Mouse (Mus musculus) cerebellum, postnatal 14 days (tissue): ENCODE measurements around the gene Susd2.

Experiments
- DNase-seq, 2 experiments: peaks; one replicate each; pipeline ENCODE4 v3.0.0; 2021; ENCODE audit warnings: mixed read lengths in 2 of 2

The Susd2 gene

GRCm38 (mm10) chr10:75643741-75644343 is at the start of gene Susd2:
Susd2 (minus strand) TSS chr10:75644008.
- DNase-seq = peak; percentile 72 to 89

- DNase-seq = no peak
These were observed 44.8 kb upstream of the Susd2 start for GRCm38 (mm10) chr10:75688598-75688997.

GRCm38 (mm10) chr10:75686724-75687123 is 42.9 kb upstream of the Susd2 start:
- DNase-seq = no peak

GRCm38 (mm10) chr10:75684035-75685004 is 40.5 kb upstream of the Susd2 start:
- peak; percentile 51 to 62 for DNase-seq

- DNase-seq = peak; percentile 87
These were observed 36.8 kb upstream of the Susd2 start for GRCm38 (mm10) chr10:75680574-75681001.

GRCm38 (mm10) chr10:75679204-75679603 is 35.4 kb upstream of the Susd2 start:
- DNase-seq = no peak

- peak; percentile 73 to 77 for DNase-seq
These were observed 34.2 kb upstream of the Susd2 start for GRCm38 (mm10) chr10:75677989-75678388.

- no peak for DNase-seq
These were observed 33.8 kb upstream of the Susd2 start for GRCm38 (mm10) chr10:75677571-75677970.

GRCm38 (mm10) chr10:75676819-75677565 is 33.2 kb upstream of the Susd2 start:
- DNase-seq = no peak

- DNase-seq = no peak
These were observed 32.5 kb upstream of the Susd2 start for GRCm38 (mm10) chr10:75676286-75676685.

- no peak for DNase-seq
These were observed 31.8 kb upstream of the Susd2 start for GRCm38 (mm10) chr10:75675594-75675993.

GRCm38 (mm10) chr10:75669936-75670335 is 26.1 kb upstream of the Susd2 start:
- no peak for DNase-seq

- DNase-seq = peak; percentile 84 to 91
These were observed 24.1 kb upstream of the Susd2 start for GRCm38 (mm10) chr10:75667911-75668270.

- DNase-seq = peak; percentile 87 to 89
These were observed 23.5 kb upstream of the Susd2 start for GRCm38 (mm10) chr10:75667115-75667910.

- peak in 1 of 2 experiments; percentile 61 for DNase-seq
These were observed 22.7 kb upstream of the Susd2 start for GRCm38 (mm10) chr10:75666451-75667030.

GRCm38 (mm10) chr10:75664673-75665270 is 21.0 kb upstream of the Susd2 start:
- peak; percentile 44 to 57 for DNase-seq

- peak; percentile 83 to 90 for DNase-seq
These were observed 18.8 kb upstream of the Susd2 start for GRCm38 (mm10) chr10:75662575-75662974.

GRCm38 (mm10) chr10:75661876-75662275 is 18.1 kb upstream of the Susd2 start:
- no peak for DNase-seq

- DNase-seq = peak; percentile 76 to 77
These were observed 17.6 kb upstream of the Susd2 start for GRCm38 (mm10) chr10:75661381-75661780.

- no peak for DNase-seq
These were observed 14.0 kb upstream of the Susd2 start for GRCm38 (mm10) chr10:75657772-75658171.

GRCm38 (mm10) chr10:75657165-75657564 is 13.4 kb upstream of the Susd2 start:
- no peak for DNase-seq
